Comparison of ENCODE assay signal across 10 mouse cellular contexts in genomic region chr16:94588171-94588570, GRCm38 (mm10). TPM values are rescaled to one million over a fixed set of nuclear protein-coding genes. Genes with fewer than 3 reads are reported as not detected.
DNase-seq lines count a peak whose midpoint lies in the region; ATAC-seq and TF ChIP-seq lines count a peak whose summit lies in the region.
"Had no signal": no experiment of that assay in that cellular context is flagged by ENCODE, and none has a peak within 500 bp of the region (broad histone marks: within the 10 kb centered on the region; RNA-seq: fewer than 3 reads in every experiment).

No protein-coding gene starts in this region.

- H3K9ac ChIP-seq in hindbrain, embryonic 16.5 days (ENCODE audit: low read depth, low read length), result no peak overlapping the region
- no peak overlapping the region for H3K9ac ChIP-seq in hindbrain, embryonic 14.5 days
- no peak overlapping the region for H3K9ac ChIP-seq in midbrain, postnatal 0 days (replicated peaks; ENCODE audit: low read length, poor library complexity, severe bottlenecking)
- no peak overlapping the region for H3K9ac ChIP-seq in midbrain, embryonic 16.5 days (ENCODE audit: low read depth, low read length)
- no peak overlapping the region for H3K9ac ChIP-seq in stomach, postnatal 0 days (ENCODE audit: low read length)

- H3K27me3 ChIP-seq in hindbrain, embryonic 16.5 days (replicated peaks; ENCODE audit: control insufficient read depth, insufficient read depth, low read length), result no peaks in the 10 kb centered on the region
- H3K27me3 ChIP-seq in hindbrain, embryonic 14.5 days (ENCODE audit: control insufficient read depth, insufficient read depth, low read length), result no peaks in the 10 kb centered on the region
- H3K27me3 ChIP-seq in midbrain, postnatal 0 days (ENCODE audit: insufficient read depth, low read length), result no peaks in the 10 kb centered on the region
- no peaks in the 10 kb centered on the region for H3K27me3 ChIP-seq in midbrain, embryonic 16.5 days (ENCODE audit: control insufficient read depth, insufficient read depth, low read depth, low read length)
- no peaks in the 10 kb centered on the region for H3K27me3 ChIP-seq in stomach, postnatal 0 days (ENCODE audit: control insufficient read depth, insufficient read depth, low read length)

- H3K9me3 ChIP-seq in hindbrain, embryonic 16.5 days (ENCODE audit: control insufficient read depth, low read length), result no peaks in the 10 kb centered on the region
- H3K9me3 ChIP-seq in hindbrain, embryonic 14.5 days (ENCODE audit: control insufficient read depth, low read length), result no peaks in the 10 kb centered on the region
- no peaks in the 10 kb centered on the region for H3K9me3 ChIP-seq in midbrain, postnatal 0 days (ENCODE audit: low read length)
- H3K9me3 ChIP-seq in midbrain, embryonic 16.5 days (replicated peaks; ENCODE audit: control insufficient read depth, low read length, poor library complexity, severe bottlenecking), result no peaks in the 10 kb centered on the region
- H3K9me3 ChIP-seq in stomach, postnatal 0 days (ENCODE audit: control insufficient read depth, low read length), result no peaks in the 10 kb centered on the region

- H3K4me3 ChIP-seq in hindbrain, embryonic 16.5 days (ENCODE audit: low read length), result no peak overlapping the region
- no peak overlapping the region for H3K4me3 ChIP-seq in hindbrain, embryonic 14.5 days (replicated peaks; ENCODE audit: low read length)
- no peak overlapping the region for H3K4me3 ChIP-seq in midbrain, postnatal 0 days (ENCODE audit: low read depth, low read length)
- H3K4me3 ChIP-seq in midbrain, embryonic 16.5 days (ENCODE audit: low read depth, low read length), result no peak overlapping the region
- H3K4me3 ChIP-seq in stomach, postnatal 0 days (ENCODE audit: low read depth, low read length), result no peak overlapping the region

- no peak overlapping the region for H3K4me2 ChIP-seq in hindbrain, embryonic 16.5 days (ENCODE audit: low read length)
- H3K4me2 ChIP-seq in hindbrain, embryonic 14.5 days (replicated peaks), result no peak overlapping the region
- H3K4me2 ChIP-seq in midbrain, postnatal 0 days (ENCODE audit: low read depth, low read length, poor library complexity, severe bottlenecking), result no peak overlapping the region
- H3K4me2 ChIP-seq in midbrain, embryonic 16.5 days (ENCODE audit: low read length), result no peak overlapping the region
- H3K4me2 ChIP-seq in stomach, postnatal 0 days (replicated peaks; ENCODE audit: low read depth), result no peak overlapping the region
- H3K4me2 ChIP-seq: midbrain, embryonic 11.5 days had no signal

- H3K4me1 ChIP-seq in hindbrain, embryonic 16.5 days (ENCODE audit: control insufficient read depth, insufficient read depth, low read depth, low read length), result peaks cover 40% of the 10 kb centered on the region
- H3K4me1 ChIP-seq in hindbrain, embryonic 14.5 days (replicated peaks; ENCODE audit: control insufficient read depth, insufficient read depth, low read length), result peaks cover 34% of the 10 kb centered on the region
- H3K4me1 ChIP-seq in midbrain, postnatal 0 days (ENCODE audit: insufficient read depth, low read length), result peaks cover 7% of the 10 kb centered on the region
- peaks cover 52% of the 10 kb centered on the region for H3K4me1 ChIP-seq in midbrain, embryonic 16.5 days (ENCODE audit: control insufficient read depth, insufficient read depth, low read length)
- peaks cover 10% of the 10 kb centered on the region for H3K4me1 ChIP-seq in stomach, postnatal 0 days (replicated peaks; ENCODE audit: control insufficient read depth, insufficient read depth)

- 60% methylated on average over 8 of the region's 8 CpGs for WGBS in hindbrain, embryonic 16.5 days
- WGBS in hindbrain, embryonic 14.5 days, result 72% methylated on average over 8 of the region's 8 CpGs
- WGBS in midbrain, postnatal 0 days, result 72% methylated on average over 8 of the region's 8 CpGs
- 73% methylated on average over 8 of the region's 8 CpGs for WGBS in midbrain, embryonic 16.5 days
- WGBS in stomach, postnatal 0 days, result 42% methylated on average over 8 of the region's 8 CpGs

- H3K27ac ChIP-seq in hindbrain, embryonic 16.5 days (ENCODE audit: low read depth, low read length), result peak overlapping the region; percentile 24; the same call in 1 of the 2 replicates
- no peak overlapping the region for H3K27ac ChIP-seq in hindbrain, embryonic 14.5 days
- H3K27ac ChIP-seq in midbrain, postnatal 0 days (ENCODE audit: low read depth, low read length), result no peak overlapping the region
- no peak overlapping the region for H3K27ac ChIP-seq in midbrain, embryonic 16.5 days (ENCODE audit: low read length)
- H3K27ac ChIP-seq in stomach, postnatal 0 days (replicated peaks), result peak overlapping the region; percentile 35; the same call in 1 of the 2 replicates

- TF ChIP-seq CTCF in midbrain, postnatal 0 days (IDR thresholded peaks at IDR 0.05), result no peak
- no peak for TF ChIP-seq CTCF in stomach, postnatal 0 days (IDR thresholded peaks at IDR 0.05; ENCODE audit: low read depth)

- peak; percentile 52; the same call in 1 of the 2 replicates for ATAC-seq in hindbrain, embryonic 16.5 days
- no peak for ATAC-seq in hindbrain, embryonic 14.5 days (ENCODE audit: low FRiP score)
- ATAC-seq in midbrain, postnatal 0 days (ENCODE audit: low FRiP score), result no peak
- no peak; the same call in 1 of the 2 replicates for ATAC-seq in midbrain, embryonic 16.5 days
- ATAC-seq in stomach, postnatal 0 days (ENCODE audit: low FRiP score, low TSS enrichment), result peak; percentile 60; the same call in 1 of the 2 replicates

- peak; percentile 36 for DNase-seq in cerebellum, adult 11-12 months
- no peak for DNase-seq in cerebellum, adult 8-10 months
- DNase-seq in hindbrain, embryonic 14.5 days (ENCODE audit: low spot score), result no peak
- DNase-seq in midbrain, postnatal 0 days (ENCODE audit: low spot score), result peak; percentile 33
- peak; percentile 44 for DNase-seq in stomach, postnatal 0 days (ENCODE audit: low spot score)
- DNase-seq in thymus, postnatal 4 days, result no peak
- DNase-seq: adrenal gland, postnatal 14 days had no signal

- H3K36me3 ChIP-seq in hindbrain, embryonic 16.5 days (ENCODE audit: control insufficient read depth, insufficient read depth, low read length), result no peaks in the 10 kb centered on the region
- no peaks in the 10 kb centered on the region for H3K36me3 ChIP-seq in hindbrain, embryonic 14.5 days (replicated peaks; ENCODE audit: control insufficient read depth, insufficient read depth)
- H3K36me3 ChIP-seq in midbrain, postnatal 0 days (ENCODE audit: insufficient read depth, low read length), result no peaks in the 10 kb centered on the region
- H3K36me3 ChIP-seq in midbrain, embryonic 16.5 days (ENCODE audit: control insufficient read depth, insufficient read depth, low read length), result no peaks in the 10 kb centered on the region
- H3K36me3 ChIP-seq in stomach, postnatal 0 days (ENCODE audit: control insufficient read depth, insufficient read depth, low read length), result no peaks in the 10 kb centered on the region

- no peak for TF ChIP-seq EP300 in stomach, postnatal 0 days (optimal IDR thresholded peaks at IDR 0.05)

RNA-seq across cellular contexts. Expression of gene Dyrk1a, which starts 18.4 kb away (rescaled TPM):
- 9.4 and 9.8 TPM in 2 replicates for polyA plus RNA-seq in hindbrain, embryonic 16.5 days (2015; fragmentation: Nextera tagmentation; extraction: Ambion mirVana)
- polyA plus RNA-seq in hindbrain, embryonic 14.5 days (2014; fragmentation: Nextera tagmentation; extraction: Ambion mirVana), result 12.8 and 14.0 TPM in 2 replicates
- total RNA-seq in midbrain, postnatal 0 days (2014; rRNA removed), result 93.5 and 94.2 TPM in 2 replicates
- 11.7 and 13.7 TPM in 2 replicates for polyA plus RNA-seq in midbrain, postnatal 0 days (2015; fragmentation: Nextera tagmentation; extraction: Ambion mirVana)
- 12.0 and 12.4 TPM in 2 replicates for polyA plus RNA-seq in midbrain, embryonic 16.5 days (2015; fragmentation: Nextera tagmentation; extraction: Ambion mirVana)
- 4.6 and 5.2 TPM in 2 replicates for polyA plus RNA-seq in stomach, postnatal 0 days (2015; fragmentation: Nextera tagmentation; extraction: Ambion mirVana)

Comparison
In these comparisons a context has a peak if more than half of its experiments do, and no peak if none do; other contexts are left out.
1. DNase-seq: peak in cerebellum, adult 11-12 months (single experiment), midbrain, postnatal 0 days (single experiment) and stomach, postnatal 0 days (single experiment); none in cerebellum, adult 8-10 months (single experiment), hindbrain, embryonic 14.5 days (single experiment) and thymus, postnatal 4 days (single experiment).
2. ATAC-seq: peak in hindbrain, embryonic 16.5 days (single experiment) and stomach, postnatal 0 days (single experiment); none in hindbrain, embryonic 14.5 days (single experiment), midbrain, postnatal 0 days (single experiment) and midbrain, embryonic 16.5 days (single experiment).
3. H3K27ac ChIP-seq: peak in hindbrain, embryonic 16.5 days (single experiment) and stomach, postnatal 0 days (single experiment); none in hindbrain, embryonic 14.5 days (single experiment), midbrain, postnatal 0 days (single experiment) and midbrain, embryonic 16.5 days (single experiment).